Mouse (Mus musculus) left cerebral cortex, adult 2 months (tissue): Measurements from ENCODE around the gene Syndig1l. TPM values are rescaled to one million over a fixed set of nuclear protein-coding genes. Genes with fewer than 3 reads are reported as not detected.

Experiments used
- DNase-seq, 2 experiments: peaks; one replicate each; pipeline ENCODE4 v3.0.0; 2021 to 2022; ENCODE audit warnings: low spot score in 2 of 2, mixed read lengths in 1 of 2; ENCODE audit errors: extremely low spot score in 1 of 2
- H3K27ac ChIP-seq: fragments of 200-600 bp; 2 replicates; pipeline ENCODE4 v1.8.1; 2022
- H3K4me3 ChIP-seq: fragments of 200-600 bp; 2 replicates; pipeline ENCODE4 v1.8.1; 2022
- CTCF ChIP-seq: fragments of 200-600 bp; IDR thresholded peaks from 2 replicates; pipeline ENCODE4 v1.8.1; 2022; ENCODE audit warnings: antibody characterized with exemption, mild to moderate bottlenecking, moderate library complexity
- intact Hi-C: fragments of 180-260 bp; cut with DNase I; formaldehyde crosslinking; loops from one replicate; pipeline ENCODE4 v1.15.1; 2025
- total RNA-seq, 2 experiments: library from RNA; stranded (reverse); gene quantifications; 2 replicates each; pipeline ENCODE4 v1.2.3; 2021

Gene Syndig1l
- total RNA-seq, 2 experiments from 2014 or later = 11.7 to 21.3 TPM

GRCm38 (mm10) chr12:84670555-84670954 is 28.1 kb downstream of the Syndig1l start:
- peak; percentile 34 for TF ChIP-seq CTCF
- intact Hi-C loops = loop anchor here (5.0 kb wide), 1 partner anchor 82 kb away; no protein-coding TSS in a partner anchor
- Histone ChIP-seq H3K4me3 (no peak overlapping the region), H3K27ac (no peak overlapping the region)
- no peak for DNase-seq

GRCm38 (mm10) chr12:84653912-84654311 is 44.7 kb downstream of the Syndig1l start:
- intact Hi-C loops = loop anchor here (1.0 kb wide), 1 partner anchor 101 kb away; no protein-coding TSS in a partner anchor
- DNase-seq = peak; percentile 51 to 69
- TF ChIP-seq CTCF = peak; percentile 96
- H3K27ac ChIP-seq = no peak overlapping the region
- H3K4me3 ChIP-seq = no peak overlapping the region

- no peak for TF ChIP-seq CTCF
- Histone ChIP-seq H3K4me3 (no peak overlapping the region), H3K27ac (no peak overlapping the region)
- intact Hi-C loops = no loop called here
- DNase-seq = no peak
These were observed 48.4 kb downstream of the Syndig1l start for GRCm38 (mm10) chr12:84650234-84650633.

GRCm38 (mm10) chr12:84640654-84641053 is 58.0 kb downstream of the Syndig1l start, which contains the start of gene Vrtn:
TSS of gene Vrtn (plus strand) at chr12:84641019.
- intact Hi-C loops = no loop called here
- H3K27ac ChIP-seq = no peak within 1 kb of the TSS
- DNase-seq = no peak
- TF ChIP-seq CTCF = no peak
- no peak within 1 kb of the TSS for H3K4me3 ChIP-seq

- no peak for DNase-seq
- TF ChIP-seq CTCF = no peak
- intact Hi-C loops = no loop called here
These were observed 58.4 kb downstream of the Syndig1l start for GRCm38 (mm10) chr12:84640253-84640652.

GRCm38 (mm10) chr12:84631867-84632266 is 66.8 kb downstream of the Syndig1l start:
- no peak for TF ChIP-seq CTCF
- no peak for DNase-seq
- no peak overlapping the region for H3K4me3 ChIP-seq
- intact Hi-C loops = no loop called here
- H3K27ac ChIP-seq = no peak overlapping the region

More at GRCm38 (mm10) chr12:84640253-84640652, 58.4 kb downstream of the Syndig1l start:
- Histone ChIP-seq H3K4me3 (no peak overlapping the region), H3K27ac (no peak overlapping the region)

Other genes with a start within 250 kb of the Syndig1l start
- 10 to 100 TPM; 42.0 to 42.8 TPM for gene Aldh6a1, start 247.8 kb downstream of the Syndig1l start, total RNA-seq
- gene Lin52, start 247.4 kb downstream of the Syndig1l start, total RNA-seq = 10 to 100 TPM; 22.8 to 23.8 TPM
- gene Vsx2, start 129.1 kb downstream of the Syndig1l start, total RNA-seq = under 1 TPM; 0.23 TPM
- 10 to 100 TPM; 10.2 to 11.4 TPM for gene Abcd4, start 81.4 kb downstream of the Syndig1l start, total RNA-seq
- gene Vrtn, start 57.8 kb downstream of the Syndig1l start, total RNA-seq = not detected
- gene Npc2, start 74.3 kb upstream of the Syndig1l start, total RNA-seq = 10 to 100 TPM; 25.6 to 26.4 TPM
- gene Isca2, start 74.4 kb upstream of the Syndig1l start, total RNA-seq = 10 to 100 TPM; 55.9 to 57.7 TPM
- under 1 TPM; 0.45 to 0.94 TPM for gene Ltbp2, start 177.7 kb upstream of the Syndig1l start, total RNA-seq